Mouse (Mus musculus) CH12.LX (cell line): ENCODE measurements around the gene Pip5k1b.

Source experiments
- CTCF ChIP-seq, 2 experiments: IDR thresholded peaks in 1 of 2; conservative IDR thresholded peaks in 1 of 2; 2 replicates each; pipeline ENCODE4 v1.5.1; 2011 to 2012; ENCODE audit warnings: low read depth in 2 of 2, low read length in 2 of 2, improper control_type of control experiment in 1 of 2, inconsistent platforms in 1 of 2, mild to moderate bottlenecking in 1 of 2, moderate library complexity in 1 of 2
- ETS1 ChIP-seq: conservative IDR thresholded peaks from 2 replicates; pipeline ENCODE4 v1.6.1; 2012; ENCODE audit warnings: low read depth, mild to moderate bottlenecking, inconsistent platforms, low read length, improper control_type of control experiment, moderate library complexity
- MXI1 ChIP-seq: IDR thresholded peaks from 2 replicates; pipeline ENCODE4 v1.6.1; 2011; ENCODE audit warnings: mild to moderate bottlenecking, low read depth, low read length, improper control_type of control experiment
- NELFE ChIP-seq: IDR thresholded peaks from 2 replicates; pipeline ENCODE4 v1.6.1; 2011; ENCODE audit warnings: low read depth, low read length, improper control_type of control experiment
- NRF1 ChIP-seq: IDR thresholded peaks from 2 replicates; pipeline ENCODE4 v1.6.1; 2014; ENCODE audit warnings: low read depth, mild to moderate bottlenecking, inconsistent platforms, low read length, improper control_type of control experiment, moderate library complexity
- POLR2A ChIP-seq: IDR thresholded peaks from 2 replicates; pipeline ENCODE4 v1.6.1; 2011; ENCODE audit warnings: low read depth, mild to moderate bottlenecking, improper control_type of control experiment, low read length
- USF1 ChIP-seq: IDR thresholded peaks from 2 replicates; pipeline ENCODE4 v1.6.1; 2014; ENCODE audit warnings: low read depth, mild to moderate bottlenecking, inconsistent platforms, low read length, improper control_type of control experiment
- ZNF384 ChIP-seq: IDR thresholded peaks from 2 replicates; pipeline ENCODE4 v1.6.1; 2012; ENCODE audit warnings: low read depth, low read length, improper control_type of control experiment, inconsistent platforms

DNA sequence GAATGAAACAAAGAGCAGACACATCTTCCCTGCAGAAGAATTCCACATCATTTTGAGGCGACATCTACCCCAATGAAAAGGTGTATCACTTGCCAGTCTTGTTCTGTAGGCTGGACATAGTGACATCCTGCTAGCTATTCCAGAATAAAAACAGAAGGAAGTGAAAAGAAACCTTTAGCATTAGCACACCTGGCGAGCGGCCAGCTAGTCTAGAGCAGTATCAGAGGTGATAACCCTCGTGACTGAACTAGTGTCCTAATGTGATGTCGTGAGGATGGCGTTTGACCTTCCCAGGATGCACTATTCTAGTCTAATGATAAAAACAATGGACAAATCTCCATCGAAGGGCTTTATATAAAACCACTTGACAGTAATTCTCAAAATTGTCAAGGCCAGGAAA lies 33.7 kb downstream of the Pip5k1b start:
- no peak for TF ChIP-seq CTCF (conservative IDR thresholded peaks at IDR 0.05 in 1 of 2, IDR thresholded peaks at IDR 0.05 in 1 of 2; ENCODE audit: low read depth in 2 of 2, low read length in 2 of 2)
- TF ChIP-seq NELFE, result no peak
- TF ChIP-seq POLR2A, result no peak
- TF ChIP-seq USF1, result no peak
- no peak for TF ChIP-seq ZNF384
- TF ChIP-seq NRF1, result no peak
- no peak for TF ChIP-seq ETS1
- TF ChIP-seq MXI1, result no peak
